Mouse (Mus musculus) liver, adult 2 months (tissue): ENCODE measurements at regions not wholly inside any gene's neighbourhood (a gene's known extent, or its start where the extent isn't known, plus 50 kb on each side); places are given as distances from the start of the nearest gene placed in this dataset.

Source experiments
- CTCF ChIP-seq: fragments of 200-500 bp; IDR thresholded peaks from 2 replicates; pipeline ENCODE4 v1.5.1; 2011; ENCODE audit warnings: low read depth, low read length, control low read depth
- POLR2A ChIP-seq: fragments of 200-500 bp; IDR thresholded peaks from 2 replicates; pipeline ENCODE4 v1.6.1; 2011; ENCODE audit warnings: low read length, control low read depth; ENCODE audit not compliant: insufficient read depth; ENCODE audit errors: extremely low read depth

GRCm38 (mm10) chr19:15053582-15054141, 455.8 kb upstream of the Tle4 start:
- TF ChIP-seq CTCF (no peak), POLR2A (no peak)
